Mouse (Mus musculus) ES-Bruce4 (cell line): ENCODE results near the gene Psmd7. TPM values are rescaled to one million over a fixed set of nuclear protein-coding genes. Genes with fewer than 3 reads are reported as not detected.

ENCODE experiments used
- H3K27ac ChIP-seq: 2 replicates; pipeline ENCODE4 v1.5.1; 2012; ENCODE audit warnings: low read length, inconsistent platforms; ENCODE audit not compliant: insufficient read depth
- H3K27me3 ChIP-seq: 2 replicates; pipeline ENCODE4 v1.6.1; 2012; ENCODE audit warnings: mild to moderate bottlenecking, low read length, inconsistent platforms; ENCODE audit not compliant: control insufficient read depth, poor library complexity, insufficient read depth, severe bottlenecking
- H3K36me3 ChIP-seq: 2 replicates; pipeline ENCODE4 v1.6.1; 2012; ENCODE audit warnings: inconsistent platforms, mild to moderate bottlenecking, low read length, moderate library complexity; ENCODE audit not compliant: control insufficient read depth, poor library complexity, insufficient read depth, severe bottlenecking
- H3K4me1 ChIP-seq: one replicate; pipeline ENCODE4 v1.8.1; 2011; ENCODE audit warnings: low read length; ENCODE audit not compliant: control insufficient read depth, insufficient read depth
- H3K4me3 ChIP-seq: 2 replicates; pipeline ENCODE4 v1.5.1; 2011; ENCODE audit warnings: low read depth, mild to moderate bottlenecking, low read length
- H3K9ac ChIP-seq: 2 replicates; pipeline ENCODE4 v1.6.1; 2012; ENCODE audit warnings: low read depth, mild to moderate bottlenecking, inconsistent platforms; ENCODE audit not compliant: poor library complexity, severe bottlenecking
- H3K9me3 ChIP-seq: replicated peaks from 2 replicates; pipeline ENCODE4 v1.6.1; 2012; ENCODE audit warnings: mild to moderate bottlenecking, low read length, inconsistent platforms; ENCODE audit not compliant: control insufficient read depth, poor library complexity, insufficient read depth, severe bottlenecking
- CTCF ChIP-seq: IDR thresholded peaks from one replicate; pipeline ENCODE4 v1.8.1; 2011; ENCODE audit warnings: low read depth, low read length
- EP300 ChIP-seq: IDR thresholded peaks from 2 replicates; pipeline ENCODE4 v1.6.1; 2011; ENCODE audit warnings: low read depth, low read length; ENCODE audit not compliant: insufficient read depth
- POLR2A ChIP-seq: IDR thresholded peaks from one replicate; pipeline ENCODE4 v1.8.1; 2011; ENCODE audit warnings: low read length; ENCODE audit not compliant: insufficient read depth
- polyA plus RNA-seq: library from polyadenylated mRNA; stranded (reverse); fragments of >200 nt; gene quantifications from 2 replicates; pipeline ENCODE4 v1.2.4, GENCODE M21; 2011; ENCODE audit warnings: low read depth; ENCODE audit not compliant: missing spikeins, insufficient read depth, insufficient read length

Psmd7 gene
- polyA plus RNA-seq, 1 experiment = 183 TPM

DNA sequence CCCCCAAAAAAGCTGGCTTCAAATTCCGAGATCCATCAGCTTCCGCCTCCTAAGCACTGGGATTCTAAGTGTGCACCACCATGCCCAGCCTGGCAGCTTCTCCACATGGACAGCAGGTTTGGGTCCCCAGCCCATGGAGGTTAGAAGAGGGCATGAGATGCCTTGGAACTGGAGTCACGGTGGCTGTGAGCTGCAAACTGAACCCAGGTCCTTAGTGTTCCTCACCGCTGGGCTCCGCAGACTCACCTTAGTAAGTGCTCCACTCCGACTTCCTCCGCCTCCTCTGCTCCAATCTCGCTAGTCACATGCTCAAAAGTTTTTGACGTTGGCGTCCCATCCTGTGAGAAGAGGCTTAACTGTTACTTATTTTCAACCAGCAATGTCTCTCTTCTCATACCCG is 6.1 kb downstream of the Psmd7 start:
- TF ChIP-seq EP300 (no peak), POLR2A (no peak), CTCF (no peak)
- Histone ChIP-seq H3K36me3 (peaks cover 75% of the 10 kb centered on the region), H3K27ac (no peak overlapping the region), H3K27me3 (no peaks in the 10 kb centered on the region), H3K4me1 (no peaks in the 10 kb centered on the region), H3K4me3 (no peak overlapping the region), H3K9me3 (0 out of 2 replicates have a peak, but pooled peaks cover 2% of the 10 kb centered on the region), H3K9ac (no peak overlapping the region)

GRCm38 (mm10) chr8:107581536-107581935 is 6.7 kb downstream of the Psmd7 start:
- H3K36me3 ChIP-seq = peaks cover 73% of the 10 kb centered on the region
- no peaks in the 10 kb centered on the region for H3K4me1 ChIP-seq
- no peaks in the 10 kb centered on the region for H3K27me3 ChIP-seq
- no peak overlapping the region for H3K4me3 ChIP-seq
- H3K27ac ChIP-seq = no peak overlapping the region
- 0 out of 2 replicates have a peak, but pooled peaks cover 2% of the 10 kb centered on the region for H3K9me3 ChIP-seq
- TF ChIP-seq CTCF = no peak
- no peak overlapping the region for H3K9ac ChIP-seq

DNA sequence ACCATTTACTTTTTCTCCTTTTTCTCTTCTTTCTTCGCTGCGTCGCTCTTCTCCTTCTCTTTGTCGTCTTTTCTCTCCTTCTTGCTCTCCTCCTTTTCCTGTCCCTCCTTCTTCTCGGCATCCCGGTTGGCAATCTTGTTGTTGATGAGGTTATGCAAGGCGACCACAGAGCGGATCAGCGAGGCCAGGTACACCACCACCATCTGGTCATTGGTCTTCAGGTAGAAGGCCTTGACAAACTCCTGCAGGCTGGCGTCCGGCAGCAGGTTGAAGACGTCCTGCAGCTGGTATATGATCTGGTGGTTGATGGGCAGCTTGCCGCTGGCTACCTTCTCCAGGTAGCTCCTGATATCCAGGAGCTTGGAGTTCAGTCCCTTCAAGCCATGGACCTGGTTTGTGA is 7.4 kb downstream of the Psmd7 start:
- H3K27ac ChIP-seq = no peak overlapping the region
- no peak overlapping the region for H3K9ac ChIP-seq
- TF ChIP-seq CTCF (no peak), POLR2A (no peak), EP300 (no peak)
- H3K36me3 ChIP-seq = peaks cover 67% of the 10 kb centered on the region
- H3K9me3 ChIP-seq = 0 out of 2 replicates have a peak, but pooled peaks cover 2% of the 10 kb centered on the region
- no peak overlapping the region for H3K4me3 ChIP-seq
- H3K27me3 ChIP-seq = no peaks in the 10 kb centered on the region
- H3K4me1 ChIP-seq = no peaks in the 10 kb centered on the region

DNA sequence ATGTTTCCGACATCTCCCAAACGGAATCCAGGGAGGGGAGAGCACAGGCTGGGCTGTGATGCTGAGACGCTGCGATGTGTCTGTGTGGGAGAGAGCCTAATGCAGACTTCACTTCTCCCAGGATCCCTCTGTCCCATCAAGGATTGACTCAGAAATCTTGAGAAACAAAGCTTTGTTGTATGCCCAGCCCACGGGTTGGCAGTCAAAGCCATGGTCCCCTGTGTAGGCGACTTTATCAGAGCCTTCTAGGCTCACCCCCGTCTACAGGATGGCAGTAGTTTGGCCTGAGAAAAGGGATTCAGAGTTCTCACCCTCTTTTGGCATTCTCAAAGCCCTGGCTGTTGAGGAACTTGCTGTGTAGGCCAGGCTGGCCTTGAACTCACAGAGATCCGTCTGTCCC is 9.7 kb downstream of the Psmd7 start:
- Histone ChIP-seq H3K36me3 (peaks cover 44% of the 10 kb centered on the region), H3K4me3 (no peak overlapping the region), H3K27ac (no peak overlapping the region), H3K9ac (no peak overlapping the region), H3K9me3 (0 out of 2 replicates have a peak, but pooled peaks cover 2% of the 10 kb centered on the region), H3K27me3 (no peaks in the 10 kb centered on the region), H3K4me1 (no peaks in the 10 kb centered on the region)
- TF ChIP-seq CTCF (no peak), POLR2A (no peak), EP300 (no peak)

DNA sequence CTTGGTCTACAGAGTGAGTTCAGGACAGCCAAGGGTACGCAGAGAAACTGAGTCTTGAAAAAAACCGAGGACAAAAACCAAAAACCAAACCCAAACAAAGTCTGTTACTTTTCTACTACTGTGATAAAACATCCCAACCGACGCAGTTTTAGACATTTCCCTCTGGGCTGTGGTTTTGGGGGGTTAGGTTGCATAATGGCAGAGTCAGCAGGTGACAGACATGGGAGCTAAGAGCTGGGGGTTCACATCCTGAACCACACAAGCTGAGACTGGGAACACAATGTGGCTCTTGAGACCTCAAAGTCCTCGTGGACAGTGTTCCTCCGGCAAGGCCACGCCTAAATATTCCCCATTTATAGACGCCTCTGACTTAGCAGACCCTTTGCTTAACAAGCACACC is 10.1 kb downstream of the Psmd7 start:
- no peak overlapping the region for H3K27ac ChIP-seq
- peaks cover 40% of the 10 kb centered on the region for H3K36me3 ChIP-seq

DNA sequence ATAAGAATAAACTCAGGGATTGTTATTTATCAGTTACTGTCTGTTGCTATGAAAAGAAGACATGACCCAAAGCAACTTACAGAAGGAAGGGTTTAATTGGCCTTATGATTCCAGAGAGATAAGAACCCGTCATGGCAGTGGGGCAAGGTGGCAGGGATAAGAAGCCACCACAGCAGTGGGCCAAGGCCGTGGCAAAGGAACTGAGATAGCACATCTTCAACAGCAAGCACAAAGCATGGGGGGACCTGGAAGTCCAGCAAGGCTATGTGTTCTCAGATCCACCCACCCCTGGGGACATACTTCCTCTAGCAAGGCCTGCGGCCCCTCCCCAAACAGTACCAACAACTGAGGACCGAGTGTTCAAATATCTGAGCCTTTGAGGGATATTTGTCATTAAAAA is 10.6 kb downstream of the Psmd7 start:
- TF ChIP-seq EP300 (no peak), POLR2A (no peak), CTCF (no peak)
- no peak overlapping the region for H3K27ac ChIP-seq
- no peak overlapping the region for H3K9ac ChIP-seq
- no peaks in the 10 kb centered on the region for H3K27me3 ChIP-seq
- H3K36me3 ChIP-seq = peaks cover 35% of the 10 kb centered on the region
- H3K4me1 ChIP-seq = no peaks in the 10 kb centered on the region
- 0 out of 2 replicates have a peak, but pooled peaks cover 2% of the 10 kb centered on the region for H3K9me3 ChIP-seq
- H3K4me3 ChIP-seq = no peak overlapping the region

More for the DNA sequence above, 10.1 kb downstream of the Psmd7 start:
- H3K27me3 ChIP-seq = no peaks in the 10 kb centered on the region
- H3K4me1 ChIP-seq = no peaks in the 10 kb centered on the region
- H3K9ac ChIP-seq = no peak overlapping the region
- no peak overlapping the region for H3K4me3 ChIP-seq
- H3K9me3 ChIP-seq = 0 out of 2 replicates have a peak, but pooled peaks cover 2% of the 10 kb centered on the region
- TF ChIP-seq CTCF = no peak
- no peak for TF ChIP-seq POLR2A
- TF ChIP-seq EP300 = no peak
